Mouse (Mus musculus) G1E (cell line): ENCODE data around the gene Pbxip1.

Experiments used
- CTCF ChIP-seq: IDR thresholded peaks from 2 replicates; pipeline ENCODE4 v1.5.1; 2012; ENCODE audit warnings: low read depth, low read length, inconsistent platforms, mixed read lengths
- GATA2 ChIP-seq: IDR thresholded peaks from 2 replicates; pipeline ENCODE4 v1.6.1; 2012; ENCODE audit warnings: low read depth, low read length, inconsistent platforms, borderline replicate concordance
- TAL1 ChIP-seq: conservative IDR thresholded peaks from 2 replicates; pipeline ENCODE4 v1.6.1; 2012; ENCODE audit warnings: low read depth, low read length, inconsistent platforms, mixed read lengths

- TF ChIP-seq CTCF (no peak), GATA2 (no peak), TAL1 (no peak)
Observed at GRCm38 (mm10) chr3:89424416-89425140, 11.9 kb upstream of the Pbxip1 start.
